Mouse (Mus musculus) stomach, postnatal 0 days (tissue): ENCODE results near the gene Plod2.

ENCODE experiments used
- CTCF ChIP-seq: IDR thresholded peaks from 2 replicates; pipeline ENCODE4 v1.5.1; 2016; ENCODE audit warnings: antibody characterized with exemption, low read depth, mild to moderate bottlenecking, moderate library complexity
- EP300 ChIP-seq: optimal IDR thresholded peaks from 2 replicates; pipeline ENCODE3; 2016; ENCODE audit warnings: antibody characterized with exemption

GRCm38 (mm10) chr9:92591482-92591881 lies 49.5 kb downstream of the Plod2 start:
- no peak for TF ChIP-seq CTCF
- TF ChIP-seq EP300, result no peak
